Comparison of ENCODE assay signal across 26 mouse cellular contexts in the genomic region with DNA sequence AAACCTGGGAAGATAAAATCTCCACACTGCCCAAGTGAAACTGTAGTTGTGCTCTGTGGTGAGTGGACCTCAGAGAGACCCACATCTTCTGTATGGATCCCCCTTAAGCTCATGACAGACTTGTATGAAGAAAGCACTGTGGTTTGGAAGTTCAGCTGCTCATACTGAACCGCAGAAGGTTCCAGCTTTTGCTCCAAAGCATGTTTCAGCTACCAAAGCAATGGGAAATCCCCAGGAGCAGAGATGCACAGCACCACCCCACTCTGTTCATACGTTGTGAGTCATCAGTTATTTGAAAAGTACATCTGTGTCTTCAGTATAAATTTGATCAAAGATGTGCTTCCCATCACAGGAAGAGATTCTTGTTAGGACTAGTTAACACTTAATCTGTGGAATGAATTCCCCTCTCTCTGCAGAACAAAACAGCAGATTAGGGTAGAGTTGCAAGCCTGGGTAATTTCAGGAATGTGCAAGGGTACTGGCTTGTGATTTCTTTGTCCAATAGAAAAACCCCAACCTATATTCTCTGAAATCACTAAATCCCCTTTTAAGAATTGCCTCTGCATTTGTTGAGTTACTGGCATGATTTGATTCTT. TPM values are rescaled to one million over a fixed set of nuclear protein-coding genes. Genes with fewer than 3 reads are reported as not detected.
A peak's percentile ranks its signal among the peaks of the same experiment; 100 is the strongest.
DNase-seq lines count a peak whose midpoint lies in the region; ATAC-seq lines count a peak whose summit lies in the region.
"Had no signal": no experiment of that assay in that cellular context is flagged by ENCODE, and none has a peak within 500 bp of the region (broad histone marks: within the 10 kb centered on the region; RNA-seq: fewer than 3 reads in every experiment).

No protein-coding gene starts in this region.

- WGBS in heart, embryonic 10.5 days = 69% methylated on average over 2 of the region's 2 CpGs
- 27% methylated on average over 2 of the region's 2 CpGs for WGBS in embryonic facial prominence, embryonic 13.5 days
- 56% methylated on average over 2 of the region's 2 CpGs for WGBS in limb, embryonic 11.5 days

- H3K4me3 ChIP-seq in heart, embryonic 10.5 days = no peak overlapping the region
- H3K4me3 ChIP-seq in embryonic facial prominence, embryonic 13.5 days = no peak overlapping the region
- no peak overlapping the region for H3K4me3 ChIP-seq in limb, embryonic 11.5 days (ENCODE audit: low read depth, low read length)
- H3K4me3 ChIP-seq: erythroblast, embryonic 14.5 days; forebrain, embryonic 12.5 days; forebrain, embryonic 15.5 days; gastrocnemius, adult 2 months; heart, adult 2 months; hindbrain, embryonic 12.5 days; hindbrain, embryonic 15.5 days had no signal

- H3K4me1 ChIP-seq in heart, embryonic 10.5 days = no peaks in the 10 kb centered on the region
- H3K4me1 ChIP-seq in embryonic facial prominence, embryonic 13.5 days = peaks cover 11% of the 10 kb centered on the region
- no peaks in the 10 kb centered on the region for H3K4me1 ChIP-seq in limb, embryonic 11.5 days (ENCODE audit: control insufficient read depth, insufficient read depth, low read length)
- H3K4me1 ChIP-seq: forebrain, embryonic 12.5 days; forebrain, embryonic 15.5 days; hindbrain, embryonic 12.5 days; hindbrain, embryonic 15.5 days had no signal

- H3K4me2 ChIP-seq in embryonic facial prominence, embryonic 13.5 days = no peak overlapping the region
- H3K4me2 ChIP-seq in limb, embryonic 11.5 days (ENCODE audit: low read depth, severe bottlenecking) = no peak overlapping the region
- H3K4me2 ChIP-seq: forebrain, embryonic 12.5 days; forebrain, embryonic 15.5 days; heart, embryonic 11.5 days; hindbrain, embryonic 12.5 days; hindbrain, embryonic 15.5 days had no signal

- no peak for ATAC-seq in embryonic facial prominence, embryonic 13.5 days (ENCODE audit: insufficient number of reproducible peaks, insufficient read depth, low FRiP score, low TSS enrichment, low read depth)
- ATAC-seq in limb, embryonic 11.5 days (ENCODE audit: insufficient number of reproducible peaks, low FRiP score, low TSS enrichment, low read depth) = no peak
- ATAC-seq: CD4-positive, CD25-positive, alpha-beta regulatory T cell, adult 4 months; forebrain, embryonic 15.5 days had no signal

- peak; percentile 66 for DNase-seq in heart, adult 11 months
- DNase-seq in heart, embryonic 10.5 days (ENCODE audit: low spot score) = no peak
- peak; percentile 41 for DNase-seq in NIH3T3 (ENCODE audit: low read depth)
- DNase-seq in limb, embryonic 11.5 days (ENCODE audit: low spot score) = peak; percentile 21
- DNase-seq in lung, postnatal 10 days = no peak
- no peak for DNase-seq in layer of hippocampus, adult 11-12 months (ENCODE audit: low spot score)
- DNase-seq in embryo, embryonic 10.5 days (ENCODE audit: low spot score) = no peak
- DNase-seq: adrenal gland, adult 2 months; adrenal gland, postnatal 25 days; cerebellum, adult 11-12 months; cerebellum, adult 8-10 months; cerebellum, postnatal 10 days; cerebellum, postnatal 36 days; gastrocnemius, adult 2 months; gastrocnemius, postnatal 14 days; heart, adult 2 months; kidney, adult 11 months; kidney, adult 8-10 months had no signal

- no peaks in the 10 kb centered on the region for H3K27me3 ChIP-seq in heart, embryonic 10.5 days (ENCODE audit: insufficient read depth, poor library complexity, severe bottlenecking)
- H3K27me3 ChIP-seq in embryonic facial prominence, embryonic 13.5 days = no peaks in the 10 kb centered on the region
- no peaks in the 10 kb centered on the region for H3K27me3 ChIP-seq in limb, embryonic 11.5 days (ENCODE audit: control insufficient read depth, insufficient read depth, low read length)
- H3K27me3 ChIP-seq: forebrain, embryonic 12.5 days; forebrain, embryonic 15.5 days; hindbrain, embryonic 12.5 days; hindbrain, embryonic 15.5 days had no signal

- H3K9me3 ChIP-seq in heart, embryonic 10.5 days = no peaks in the 10 kb centered on the region
- H3K9me3 ChIP-seq in embryonic facial prominence, embryonic 13.5 days = no peaks in the 10 kb centered on the region
- no peaks in the 10 kb centered on the region for H3K9me3 ChIP-seq in limb, embryonic 11.5 days (ENCODE audit: control insufficient read depth, low read length)
- H3K9me3 ChIP-seq: forebrain, embryonic 12.5 days; forebrain, embryonic 15.5 days; hindbrain, embryonic 12.5 days; hindbrain, embryonic 15.5 days had no signal

- no peak overlapping the region for H3K27ac ChIP-seq in heart, embryonic 10.5 days
- peak overlapping the region; percentile 39; the same call in 1 of the 2 replicates for H3K27ac ChIP-seq in embryonic facial prominence, embryonic 13.5 days
- no peak overlapping the region for H3K27ac ChIP-seq in limb, embryonic 11.5 days (replicated peaks; ENCODE audit: low read depth, low read length)
- H3K27ac ChIP-seq: forebrain, embryonic 12.5 days; forebrain, embryonic 15.5 days; gastrocnemius, adult 2 months; heart, adult 2 months; hindbrain, embryonic 12.5 days; hindbrain, embryonic 15.5 days had no signal

- H3K36me3 ChIP-seq in heart, embryonic 10.5 days = no peaks in the 10 kb centered on the region
- H3K36me3 ChIP-seq in embryonic facial prominence, embryonic 13.5 days = 0 out of 2 replicates have a peak, but pooled peaks cover 5% of the 10 kb centered on the region
- no peaks in the 10 kb centered on the region for H3K36me3 ChIP-seq in limb, embryonic 11.5 days (ENCODE audit: control insufficient read depth, insufficient read depth, low read length)
- H3K36me3 ChIP-seq: forebrain, embryonic 12.5 days; forebrain, embryonic 15.5 days; hindbrain, embryonic 12.5 days; hindbrain, embryonic 15.5 days had no signal

- no peak overlapping the region for H3K9ac ChIP-seq in embryonic facial prominence, embryonic 13.5 days
- no peak overlapping the region for H3K9ac ChIP-seq in limb, embryonic 11.5 days (ENCODE audit: low read length)
- H3K9ac ChIP-seq: forebrain, embryonic 12.5 days; forebrain, embryonic 15.5 days; hindbrain, embryonic 12.5 days; hindbrain, embryonic 15.5 days had no signal

RNA-seq across cellular contexts. Expression of a gene that starts 28.5 kb away (rescaled TPM):
- 17.4 and 24.5 TPM in 2 replicates for polyA plus RNA-seq in heart, embryonic 10.5 days (2016; fragmentation: Nextera tagmentation; extraction: Ambion mirVana)
- polyA plus RNA-seq in embryonic facial prominence, embryonic 13.5 days (2015; fragmentation: Nextera tagmentation; extraction: Ambion mirVana) = 69.0 and 71.5 TPM in 2 replicates
- polyA plus RNA-seq in limb, embryonic 11.5 days (2014; fragmentation: Nextera tagmentation; extraction: Ambion mirVana) = 7.9 and 12.7 TPM in 2 replicates
- polyA plus RNA-seq: CD4-positive, CD25-positive, alpha-beta regulatory T cell, adult 4 months; erythroblast, embryonic 14.5 days had no signal

Comparison
In these comparisons a context has a peak if more than half of its experiments do, and no peak if none do; other contexts are left out.
1. DNase-seq: peak in heart, adult 11 months (single experiment), NIH3T3 (single experiment) and limb, embryonic 11.5 days (single experiment); none in heart, embryonic 10.5 days (single experiment), lung, postnatal 10 days (single experiment), layer of hippocampus, adult 11-12 months (single experiment) and embryo, embryonic 10.5 days (single experiment).